Mouse (Mus musculus) erythroblast, embryonic 14.5 days (primary cell): ENCODE data around the gene Kctd7.

Source experiments
- GATA1 ChIP-seq: IDR thresholded peaks from 2 replicates; pipeline ENCODE4 v1.6.1; 2012; ENCODE audit warnings: low read length, inconsistent platforms, mixed read lengths
- TAL1 ChIP-seq: IDR thresholded peaks from 3 replicates; pipeline ENCODE4 v1.6.1; 2012; ENCODE audit warnings: low read length, inconsistent platforms, mixed read lengths

DNA sequence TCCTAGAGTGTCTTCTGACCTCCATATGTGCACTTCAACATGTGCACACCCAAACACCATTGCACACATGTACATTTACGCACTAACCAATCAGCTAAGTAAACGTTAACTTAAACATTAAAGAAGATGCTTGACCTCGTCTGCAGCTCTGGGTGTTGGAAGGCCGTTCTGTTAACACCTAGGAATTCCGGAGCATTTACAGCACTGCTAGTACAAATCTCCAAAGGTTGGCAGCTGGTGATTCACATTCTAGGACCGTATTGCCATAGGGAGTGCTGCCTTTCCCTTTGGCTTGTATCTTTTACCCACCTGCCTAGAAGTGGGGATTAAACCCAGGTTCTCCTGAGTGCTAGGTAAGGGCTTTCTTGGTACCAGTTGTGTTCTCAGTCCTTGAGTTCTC, 47.2 kb downstream of the Kctd7 start:
- TF ChIP-seq TAL1: no peak
- TF ChIP-seq GATA1: no peak
